Mouse (Mus musculus) left cerebral cortex, postnatal 25 days (tissue): ENCODE measurements at regions not wholly inside any gene's neighbourhood (a gene's known extent, or its start where the extent isn't known, plus 50 kb on each side); places are given as distances from the start of the nearest gene placed in this dataset.

ENCODE experiments used
- DNase-seq, 2 experiments: peaks; one replicate each; pipeline ENCODE4 v3.0.0; 2022; ENCODE audit warnings: low spot score in 2 of 2, mixed read lengths in 1 of 2
- intact Hi-C: fragments of 180-260 bp; cut with DNase I; formaldehyde crosslinking; loops from one replicate; pipeline ENCODE4 v1.15.1; 2025

GRCm38 (mm10) chr8:41532212-41532611, 115.3 kb upstream of the Frg1 start:
- intact Hi-C loops = loop anchor here (10.0 kb wide), 1 partner anchor 327 kb away; no protein-coding TSS in a partner anchor
- no peak for DNase-seq

GRCm38 (mm10) chr8:41529581-41529980, 112.7 kb upstream of the Frg1 start:
- DNase-seq = peak in 1 of 2 experiments; percentile 3
- intact Hi-C loops = no loop called here

GRCm38 (mm10) chr8:41526283-41526682, 109.4 kb upstream of the Frg1 start:
- intact Hi-C loops = no loop called here
- no peak for DNase-seq

GRCm38 (mm10) chr8:41485163-41485562, 68.3 kb upstream of the Frg1 start:
- no peak for DNase-seq
- intact Hi-C loops = no loop called here

GRCm38 (mm10) chr8:41483297-41483696, 66.4 kb upstream of the Frg1 start:
- DNase-seq = no peak
- intact Hi-C loops = no loop called here

- DNase-seq = no peak
- intact Hi-C loops = no loop called here
Measured at GRCm38 (mm10) chr8:41472992-41473699, 56.3 kb upstream of the Frg1 start.

- DNase-seq = no peak
- intact Hi-C loops = no loop called here
Measured at GRCm38 (mm10) chr8:41472233-41472632, 55.4 kb upstream of the Frg1 start.
